Mouse (Mus musculus) limb, embryonic 14.5 days (tissue): ENCODE data around the gene Cdip1. TPM values are rescaled to one million over a fixed set of nuclear protein-coding genes. Genes with fewer than 3 reads are reported as not detected.

Source experiments
- ATAC-seq: fragments of 200-750 bp; cut with Nextera tagmentation; 2 replicates; pipeline ENCODE4 v1.8.0; 2017; ENCODE audit warnings: low read depth, moderate number of reproducible peaks, moderate TSS enrichment; ENCODE audit not compliant: low FRiP score
- DNase-seq: peaks from one replicate; pipeline ENCODE4 v3.0.0-alpha.2; 2015; ENCODE audit warnings: low spot score
- H3K27ac ChIP-seq: fragments of 300-500 bp; sonication (generic); replicated peaks from 2 replicates; pipeline ENCODE4 v1.5.1; 2014; ENCODE audit warnings: low read depth, mild to moderate bottlenecking, low read length, moderate library complexity, mixed read lengths
- H3K27me3 ChIP-seq: fragments of 300-500 bp; sonication (generic); 2 replicates; pipeline ENCODE4 v1.6.1; 2014; ENCODE audit warnings: low read length, mixed read lengths; ENCODE audit not compliant: control insufficient read depth, insufficient read depth
- H3K36me3 ChIP-seq: fragments of 300-500 bp; sonication (generic); 2 replicates; pipeline ENCODE4 v1.6.1; 2014; ENCODE audit warnings: mild to moderate bottlenecking, low read length, moderate library complexity, mixed read lengths; ENCODE audit not compliant: control insufficient read depth, insufficient read depth
- H3K4me1 ChIP-seq: fragments of 300-500 bp; sonication (generic); 2 replicates; pipeline ENCODE4 v1.6.1; 2014; ENCODE audit warnings: antibody characterized with exemption, low read length, mixed read lengths; ENCODE audit not compliant: control insufficient read depth, insufficient read depth
- H3K4me2 ChIP-seq: fragments of 300-500 bp; sonication (generic); replicated peaks from 2 replicates; pipeline ENCODE4 v1.6.1; 2014; ENCODE audit warnings: low read depth, mild to moderate bottlenecking, low read length, moderate library complexity; ENCODE audit not compliant: severe bottlenecking
- H3K4me3 ChIP-seq: fragments of 300-500 bp; sonication (generic); replicated peaks from 2 replicates; pipeline ENCODE4 v1.5.1; 2014; ENCODE audit warnings: low read length
- H3K9ac ChIP-seq: fragments of 300-500 bp; sonication (generic); 2 replicates; pipeline ENCODE4 v1.6.1; 2014; ENCODE audit warnings: mild to moderate bottlenecking, low read depth, low read length, moderate library complexity; ENCODE audit not compliant: severe bottlenecking
- H3K9me3 ChIP-seq: fragments of 300-500 bp; sonication (generic); 2 replicates; pipeline ENCODE4 v1.6.1; 2016; ENCODE audit warnings: low read length; ENCODE audit not compliant: control insufficient read depth
- POLR2A ChIP-seq: fragments of 200-500 bp; IDR thresholded peaks from 2 replicates; pipeline ENCODE4 v1.8.0; 2012; ENCODE audit warnings: inconsistent platforms, mild to moderate bottlenecking, moderate library complexity, borderline replicate concordance; ENCODE audit not compliant: insufficient read depth, insufficient read length; ENCODE audit errors: extremely low read depth
- WGBS: fragments of 180-500 bp; shearing (Covaris S2); extraction: QIAGEN DNeasy Blood & Tissue Kit; methylation state at CpG from one replicate; pipeline ENCODE4 v1.1.7; 2014; 5-methylcytosine and 5-hydroxymethylcytosine counted together
- polyA plus RNA-seq, 2 experiments: library from polyadenylated mRNA; depleted of rRNA in 1 of 2; stranded (reverse) in 1 of 2; unstranded in 1 of 2; fragments of >200 nt; fragmentation: Nextera tagmentation in 1 of 2; extraction: Ambion mirVana in 1 of 2; gene quantifications; 2 replicates each; pipeline versions ENCODE4 v1.2.1 to v1.2.3; 2012 to 2014

Cdip1 gene
- 84.8 and 110 TPM in 2 replicates for polyA plus RNA-seq (2012; rRNA removed)
- 80.8 and 81.2 TPM in 2 replicates for polyA plus RNA-seq (2014; fragmentation: Nextera tagmentation; extraction: Ambion mirVana)

GRCm38 (mm10) chr16:4789810-4790559 is at the start of gene Cdip1:
Cdip1 (minus strand) TSS chr16:4790292.
- ATAC-seq (peak; percentile 98), DNase-seq (peak; percentile 96)
- Histone ChIP-seq H3K4me3 (peak within 1 kb of the TSS; percentile 73), H3K36me3 (peaks cover 6% of the 10 kb centered on the region; the same call in 1 of the 2 replicates), H3K4me2 (peak within 1 kb of the TSS; percentile 64), H3K27ac (peak within 1 kb of the TSS; percentile 99), H3K27me3 (no peaks in the 10 kb centered on the region), H3K9me3 (no peaks in the 10 kb centered on the region), H3K9ac (peak within 1 kb of the TSS; percentile 87), H3K4me1 (peaks cover 16% of the 10 kb centered on the region; the same call in 1 of the 2 replicates)
- WGBS, result 1% methylated on average over 43 of the region's 51 CpGs
- peak; percentile 67 for TF ChIP-seq POLR2A

- WGBS, result 71% methylated on average over 3 of the region's 3 CpGs
Measured at GRCm38 (mm10) chr16:4839552-4839951, 49.5 kb upstream of the Cdip1 start.

GRCm38 (mm10) chr16:4837631-4838030 is 47.5 kb upstream of the Cdip1 start:
- no peaks in the 10 kb centered on the region for H3K36me3 ChIP-seq
- no peak overlapping the region for H3K4me3 ChIP-seq
- no peak overlapping the region for H3K9ac ChIP-seq
- no peak for DNase-seq
- no peak for ATAC-seq
- TF ChIP-seq POLR2A, result no peak
- H3K4me2 ChIP-seq, result no peak overlapping the region
- H3K4me1 ChIP-seq, result no peaks in the 10 kb centered on the region
- no peaks in the 10 kb centered on the region for H3K27me3 ChIP-seq
- no peaks in the 10 kb centered on the region for H3K9me3 ChIP-seq
- H3K27ac ChIP-seq, result no peak overlapping the region
- 79% methylated on average over 3 of the region's 3 CpGs for WGBS

More at GRCm38 (mm10) chr16:4839552-4839951, 49.5 kb upstream of the Cdip1 start:
- DNase-seq (no peak), ATAC-seq (no peak)
- Histone ChIP-seq H3K4me1 (no peaks in the 10 kb centered on the region), H3K9ac (no peak overlapping the region), H3K27me3 (no peaks in the 10 kb centered on the region), H3K36me3 (no peaks in the 10 kb centered on the region), H3K4me2 (no peak overlapping the region), H3K9me3 (no peaks in the 10 kb centered on the region), H3K4me3 (no peak overlapping the region), H3K27ac (no peak overlapping the region)
- no peak for TF ChIP-seq POLR2A

GRCm38 (mm10) chr16:4835191-4835590 is 45.1 kb upstream of the Cdip1 start, which contains the start of gene 4930562C15Rik:
4930562C15Rik (plus strand) TSS chr16:4835416.
- Histone ChIP-seq H3K4me3 (no peak within 1 kb of the TSS), H3K36me3 (no peaks in the 10 kb centered on the region), H3K4me1 (no peaks in the 10 kb centered on the region), H3K4me2 (no peak within 1 kb of the TSS), H3K27ac (no peak within 1 kb of the TSS), H3K9me3 (no peaks in the 10 kb centered on the region), H3K27me3 (no peaks in the 10 kb centered on the region), H3K9ac (no peak within 1 kb of the TSS)
- no peak for TF ChIP-seq POLR2A
- WGBS, result 90% methylated on average over 3 of the region's 3 CpGs
- ATAC-seq, result no peak
- no peak for DNase-seq

GRCm38 (mm10) chr16:4833858-4834257 is 43.8 kb upstream of the Cdip1 start:
- H3K9ac ChIP-seq, result no peak overlapping the region
- H3K4me3 ChIP-seq, result no peak overlapping the region
- no peak overlapping the region for H3K4me2 ChIP-seq
- no peaks in the 10 kb centered on the region for H3K4me1 ChIP-seq
- DNase-seq (no peak), ATAC-seq (no peak)
- H3K27me3 ChIP-seq, result no peaks in the 10 kb centered on the region
- H3K36me3 ChIP-seq, result no peaks in the 10 kb centered on the region
- no peak for TF ChIP-seq POLR2A
- H3K27ac ChIP-seq, result no peak overlapping the region
- 85% methylated on average over 2 of the region's 2 CpGs for WGBS
- H3K9me3 ChIP-seq, result no peaks in the 10 kb centered on the region
